Mouse (Mus musculus) forelimb bud, embryonic 11.5 days (tissue): Measurements from ENCODE around the gene Ece1.

ENCODE experiments used
- DNase-seq: peaks from one replicate; pipeline ENCODE4 v3.0.0-alpha.2; 2012; ENCODE audit warnings: low read depth, low spot score

Gene Ece1

DNA sequence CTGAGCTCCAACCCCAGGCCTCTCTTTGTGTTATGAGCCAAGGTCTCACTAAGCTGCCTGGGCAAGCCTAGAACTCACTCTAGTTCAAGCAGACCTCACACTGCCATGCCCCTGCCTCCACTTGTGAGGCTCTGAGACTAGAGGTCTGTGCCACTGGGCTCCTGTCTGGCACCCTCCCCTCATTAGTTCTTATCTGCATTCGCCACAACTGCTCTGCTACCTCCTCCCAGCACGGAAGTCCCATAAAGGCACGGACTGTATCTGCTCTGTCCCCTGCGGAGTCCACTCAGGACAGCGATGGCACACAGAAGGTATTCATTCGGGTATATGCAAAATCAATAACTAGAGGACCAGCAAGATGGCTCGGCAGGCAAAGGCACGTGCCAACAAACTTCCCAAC lies 19.4 kb downstream of the Ece1 start:
- DNase-seq: no peak

DNA sequence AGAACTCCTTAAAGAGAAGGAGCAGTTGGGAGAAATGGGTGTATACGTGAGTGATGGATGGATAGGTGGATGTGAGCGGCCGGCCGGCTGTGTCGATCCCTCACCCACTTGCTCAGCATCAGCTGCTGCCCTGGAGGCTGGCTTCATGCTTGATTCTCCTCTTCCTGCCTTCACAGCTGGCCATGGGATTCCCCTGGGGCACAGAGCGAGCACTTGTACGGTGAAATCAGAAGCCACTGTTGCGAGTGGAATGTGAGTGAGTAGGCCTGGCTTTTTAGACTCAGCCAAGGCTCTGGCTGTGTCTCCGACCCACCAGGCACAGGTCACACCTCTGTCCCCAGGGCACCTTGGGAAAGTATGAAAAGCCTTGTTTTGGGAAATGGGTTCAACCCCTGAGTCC lies 20.6 kb downstream of the Ece1 start:
- peak; percentile 53 for DNase-seq

DNA sequence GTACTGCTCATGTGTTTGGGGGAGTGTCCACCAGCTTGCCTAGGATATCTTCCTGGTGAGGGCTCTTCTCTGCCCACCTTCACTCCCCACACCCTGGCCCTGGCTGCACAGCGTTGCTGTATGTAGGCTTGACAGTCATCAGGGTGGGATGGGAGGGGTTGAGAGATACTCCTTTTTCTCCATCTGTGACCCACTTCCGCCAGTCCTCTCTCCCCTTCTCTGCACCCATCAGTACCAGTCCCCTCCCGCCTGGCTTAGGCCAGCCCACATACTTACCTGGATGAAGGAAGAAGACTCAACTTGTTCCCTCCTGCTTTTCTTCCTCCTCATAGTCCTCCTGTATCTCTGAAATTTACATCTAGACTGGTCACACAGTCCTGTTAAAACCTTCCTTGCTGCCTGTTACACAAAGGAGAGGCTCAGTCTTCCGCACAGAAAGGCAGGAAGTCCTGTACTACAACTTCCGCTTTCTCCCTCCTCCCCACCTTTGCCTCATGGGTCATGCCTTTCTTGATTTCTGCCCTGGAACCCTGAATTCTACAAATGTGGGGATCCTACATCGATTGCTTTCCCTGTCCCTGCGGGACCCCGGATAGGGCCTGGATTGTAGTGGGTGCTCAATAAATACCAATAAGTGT lies 21.6 kb downstream of the Ece1 start:
- DNase-seq: no peak

DNA sequence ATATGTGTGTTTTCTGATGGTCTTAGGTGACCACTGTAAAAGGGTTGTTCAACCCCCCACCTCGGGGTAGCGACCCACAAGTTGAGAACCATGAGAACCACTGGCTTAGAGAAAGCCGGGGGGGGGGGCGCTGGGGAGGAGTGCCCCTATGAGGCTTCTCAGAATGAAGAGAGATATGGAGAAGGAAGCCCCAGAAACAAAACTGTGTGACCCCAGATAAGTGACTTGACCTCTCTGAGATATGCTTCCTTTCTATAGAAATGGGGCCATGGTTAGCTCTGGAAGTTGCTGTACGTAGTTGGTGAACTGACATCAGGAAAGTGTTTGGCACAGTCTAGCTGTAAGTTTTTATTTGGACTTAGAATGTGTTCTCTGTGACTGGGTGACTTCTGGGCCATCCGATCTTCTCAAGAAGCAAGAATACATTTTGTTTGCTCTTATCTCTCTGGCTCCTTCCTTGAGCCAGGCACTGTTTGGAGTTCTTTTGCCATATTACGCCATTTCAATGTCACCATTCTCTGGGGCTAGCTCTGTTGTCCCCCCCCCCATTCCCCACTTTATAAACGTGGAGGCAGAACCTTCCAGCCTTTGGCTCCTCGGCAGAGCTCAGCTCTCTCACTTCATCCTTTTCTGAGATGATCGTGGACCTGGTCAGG lies 25.4 kb downstream of the Ece1 start:
- DNase-seq: no peak

DNA sequence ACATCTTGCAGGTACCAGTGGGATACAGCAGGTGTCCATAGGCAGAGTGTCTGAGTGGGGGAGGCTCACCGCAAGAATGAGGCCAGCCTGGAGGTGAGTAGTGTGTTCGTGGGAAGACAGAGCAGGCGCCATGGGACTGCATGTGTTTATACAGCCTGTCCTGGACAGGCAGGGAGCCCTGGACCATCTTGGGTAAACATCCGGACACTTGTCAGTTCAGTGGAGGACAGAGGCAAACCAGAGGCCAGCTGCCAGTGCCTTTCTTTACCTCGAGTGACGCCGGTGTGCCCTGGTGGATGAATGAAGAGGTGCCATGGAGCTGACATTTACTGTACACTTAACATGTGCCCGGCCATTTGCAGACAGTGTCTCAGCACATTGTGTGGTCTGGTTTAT lies 26.0 kb downstream of the Ece1 start:
- no peak for DNase-seq

DNA sequence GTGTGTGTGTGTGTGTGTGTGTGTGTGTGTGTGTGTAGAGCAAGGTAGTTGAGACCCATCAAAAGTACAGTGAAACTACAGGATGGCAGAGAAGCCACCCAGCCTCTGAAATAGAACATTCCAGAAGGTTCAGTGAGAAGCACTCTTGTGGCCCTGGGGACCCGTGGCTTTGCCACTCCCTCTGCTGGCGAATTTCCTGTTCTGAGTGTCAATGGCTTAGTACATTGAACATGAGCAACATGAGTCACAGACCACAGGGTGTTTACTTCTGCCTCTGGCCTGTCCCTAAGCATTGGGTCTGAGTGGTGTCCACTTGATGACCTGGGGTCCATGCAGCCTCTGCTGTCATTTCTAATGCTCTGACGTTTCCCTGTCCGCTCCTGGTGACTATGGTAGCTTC lies 28.6 kb downstream of the Ece1 start:
- no peak for DNase-seq

DNA sequence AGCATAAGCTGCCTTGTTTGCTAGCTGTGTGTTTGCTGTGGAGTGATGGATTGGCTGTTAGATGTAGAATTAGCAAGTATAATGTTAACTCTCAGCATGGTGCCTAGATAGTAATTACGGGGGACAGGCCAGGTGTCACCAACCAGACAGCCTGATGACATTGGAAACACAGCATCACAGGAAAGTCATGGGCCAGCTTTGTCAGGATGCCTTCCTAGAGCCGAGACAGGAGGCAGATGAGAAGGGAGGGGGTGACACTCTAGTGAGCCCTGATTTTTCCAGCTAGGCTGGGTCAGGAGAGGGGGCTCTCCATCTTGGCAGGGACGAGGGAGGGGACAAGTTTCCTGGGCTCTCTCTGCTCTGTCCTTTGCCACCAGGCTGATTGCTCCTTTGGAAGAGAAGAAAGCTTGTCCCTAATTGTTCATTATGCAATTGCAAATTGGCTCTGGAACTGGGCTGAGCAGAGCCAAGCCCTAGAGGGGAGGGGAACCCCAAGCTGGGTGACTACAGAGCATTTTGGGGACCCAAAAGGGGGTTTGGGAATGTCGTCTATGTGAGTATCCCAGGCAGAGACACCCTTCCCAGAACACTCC lies 29.6 kb downstream of the Ece1 start:
- DNase-seq: no peak

- peak; percentile 81 for DNase-seq
These were observed 30.7 kb downstream of the Ece1 start for GRCm38 (mm10) chr4:137892713-137893242.

DNA sequence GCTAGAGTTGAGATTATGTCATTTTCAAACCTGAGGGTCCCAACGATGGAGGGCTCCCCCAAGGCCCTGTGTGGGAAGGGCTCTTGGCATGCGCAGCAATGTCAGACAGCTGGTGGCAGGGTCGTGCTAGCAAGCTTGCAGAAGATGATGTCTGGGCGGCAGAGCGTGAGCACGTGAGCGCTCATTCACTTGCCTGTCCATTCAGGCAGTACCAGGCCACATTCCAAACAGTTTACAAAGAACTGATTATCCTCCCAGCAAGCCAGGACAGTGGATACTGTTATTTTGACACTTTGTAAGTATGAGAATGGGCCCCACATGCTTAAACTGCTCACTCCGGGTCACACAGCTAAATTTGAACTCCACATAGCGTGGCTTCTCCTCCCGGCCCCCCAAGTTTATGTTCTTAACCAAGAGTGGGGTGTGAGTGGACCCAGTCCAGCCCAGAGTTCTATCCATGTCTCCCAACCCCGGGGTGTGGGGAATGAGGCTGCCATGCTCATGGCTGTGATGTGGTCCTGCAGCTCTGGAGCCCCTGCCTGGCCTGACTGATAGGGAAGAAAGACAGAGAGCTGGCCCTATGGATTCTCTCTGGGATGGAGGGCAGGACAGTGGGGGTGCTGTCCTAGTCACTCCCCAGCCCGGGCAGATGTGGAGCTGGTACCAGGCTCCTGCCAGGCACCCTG lies 34.7 kb downstream of the Ece1 start:
- DNase-seq: no peak

GRCm38 (mm10) chr4:137897298-137897612 lies 35.2 kb downstream of the Ece1 start:
- DNase-seq: no peak

- no peak for DNase-seq
These were observed 36.5 kb downstream of the Ece1 start for GRCm38 (mm10) chr4:137898490-137898889.

- no peak for DNase-seq
These were observed 40.2 kb downstream of the Ece1 start for GRCm38 (mm10) chr4:137902268-137902667.

GRCm38 (mm10) chr4:137902873-137903272 lies 40.8 kb downstream of the Ece1 start:
- DNase-seq: no peak

DNA sequence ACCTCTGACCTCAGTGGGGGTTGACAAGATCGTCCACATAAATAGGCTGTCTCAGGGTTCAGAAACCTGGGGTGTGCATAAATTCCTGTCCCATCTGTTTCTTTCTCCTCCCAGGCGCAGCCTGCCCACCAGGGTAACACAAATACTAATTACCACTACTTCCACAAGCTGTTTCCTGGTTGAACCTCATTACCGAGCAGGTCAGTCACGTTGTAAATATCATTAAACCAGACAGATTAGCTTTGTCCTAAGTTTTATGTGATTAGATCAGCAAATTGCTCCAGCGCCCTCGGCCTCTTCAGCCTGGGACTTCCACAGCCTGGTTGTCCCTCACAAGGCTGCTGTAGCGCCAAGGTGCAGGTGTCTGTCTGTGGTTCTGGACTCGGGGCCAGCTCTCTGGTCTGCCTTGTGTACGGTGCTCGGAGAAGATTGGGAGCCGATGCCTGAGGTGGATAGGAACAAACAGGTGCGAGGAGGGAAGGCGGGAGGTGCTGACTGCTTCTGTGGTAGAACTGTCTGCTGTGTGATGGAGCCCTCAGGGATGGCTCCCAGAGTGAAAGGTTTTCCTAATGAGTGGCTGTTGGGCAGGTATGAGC lies 43.0 kb downstream of the Ece1 start:
- DNase-seq: peak; percentile 60

GRCm38 (mm10) chr4:137907979-137908378 lies 45.9 kb downstream of the Ece1 start:
- DNase-seq: no peak

DNA sequence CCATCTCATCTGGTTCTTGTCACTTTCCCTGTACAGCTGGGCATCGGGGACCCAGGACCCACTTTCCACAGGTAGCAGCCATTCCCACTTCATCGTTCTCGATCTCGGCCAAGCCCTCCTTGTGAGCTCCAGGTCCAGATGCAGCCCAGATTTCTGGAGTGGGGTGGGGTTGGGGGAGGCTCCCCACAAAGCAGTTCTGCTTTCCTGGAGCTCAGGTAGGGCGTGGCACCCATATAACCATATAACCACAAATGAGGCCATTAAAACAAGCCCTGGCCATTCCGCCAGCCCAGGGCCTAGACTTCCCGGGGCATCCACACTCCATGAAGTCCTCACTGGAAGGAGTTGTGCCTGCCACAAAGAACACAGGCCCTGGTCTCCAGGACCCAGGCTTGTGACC lies 46.5 kb downstream of the Ece1 start:
- DNase-seq: no peak

GRCm38 (mm10) chr4:137908915-137909314 lies 46.9 kb downstream of the Ece1 start:
- DNase-seq: no peak

- DNase-seq: no peak
These were observed 47.4 kb downstream of the Ece1 start for GRCm38 (mm10) chr4:137909471-137909870.

- DNase-seq: no peak
These were observed 48.5 kb downstream of the Ece1 start for GRCm38 (mm10) chr4:137910382-137911009.

GRCm38 (mm10) chr4:137911657-137912056 lies 49.6 kb downstream of the Ece1 start:
- no peak for DNase-seq

GRCm38 (mm10) chr4:137912768-137913305 lies 50.8 kb downstream of the Ece1 start:
- no peak for DNase-seq
